Mouse (Mus musculus): ENCODE results near the gene Serinc5. TPM values are rescaled to one million over a fixed set of nuclear protein-coding genes. Genes with fewer than 3 reads are reported as not detected.

Serinc5 gene
- total RNA-seq (2021) = 1 to 10 TPM; 2.5 to 4.2 TPM
- long read RNA-seq, experiment 1, full-length matches to known transcripts = 11 of 13 reads
- long read RNA-seq, experiment 1, partial matches to known transcripts = 0 of 13 reads
- long read RNA-seq, experiment 1, other reads (novel, unspliced or antisense) = 2 of 13 reads
- long read RNA-seq, experiment 2, full-length matches to known transcripts = 6 of 7 reads
- long read RNA-seq, experiment 2, partial matches to known transcripts = 0 of 7 reads
- long read RNA-seq, experiment 2, other reads (novel, unspliced or antisense) = 1 of 7 reads

DNA sequence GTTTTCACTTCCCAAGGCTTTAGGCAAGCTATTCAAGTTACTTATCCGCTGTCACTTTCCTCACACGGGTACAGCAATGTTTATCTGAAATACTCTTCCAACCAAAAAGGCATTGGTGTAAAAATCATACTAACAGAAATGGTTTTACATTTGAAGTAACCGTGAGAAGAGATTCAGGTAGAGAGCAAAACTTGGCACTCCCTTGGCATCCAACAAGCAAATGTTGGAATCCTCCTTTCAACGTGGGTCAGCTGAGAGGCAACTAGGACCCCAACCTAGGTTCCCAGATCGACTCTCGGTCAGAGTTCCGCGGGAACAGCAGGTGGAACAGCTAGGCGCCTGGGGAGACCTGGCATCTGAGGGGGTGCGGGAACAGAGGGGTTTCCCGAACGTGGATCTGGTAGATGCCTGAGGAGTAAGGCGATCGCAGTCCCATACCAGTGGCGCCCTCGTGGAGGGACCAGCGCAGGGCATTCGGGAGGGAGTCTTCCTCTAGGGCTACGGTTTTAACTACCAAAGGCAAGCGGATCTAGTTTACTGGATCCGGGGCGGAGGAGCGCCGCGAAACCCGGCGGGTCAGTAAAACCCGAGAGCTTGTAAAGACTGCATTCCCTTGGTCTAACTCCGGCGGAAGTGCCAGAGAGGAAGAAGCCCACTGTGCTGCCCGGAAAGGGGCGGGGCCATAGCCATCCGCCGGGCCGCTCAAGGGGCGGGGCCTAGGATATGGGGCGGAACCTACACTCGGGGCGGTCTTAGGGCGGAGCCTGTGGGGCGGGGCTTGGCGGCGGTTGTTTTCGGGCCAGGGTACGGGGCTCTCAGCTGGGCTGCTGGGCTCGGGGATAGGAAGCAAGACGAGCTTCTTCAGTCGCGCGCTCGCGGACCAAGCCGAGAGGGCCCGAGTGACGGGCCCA is at the start of gene Serinc5:
TSS of gene Serinc5 (plus strand) at position 781 of the 911 bp plus-strand sequence.
- intact Hi-C loops (cut with DNase I) = loop anchor here (5.0 kb wide), 1 partner anchor 37 kb away; no protein-coding TSS in a partner anchor
- H3K4me3 ChIP-seq = peak within 1 kb of the TSS; percentile 98
- DNase-seq = peak; percentile 97

GRCm38 (mm10) chr13:92576072-92576471 is 34.8 kb upstream of the Serinc5 start, which contains the start of gene Spz1:
Gene Spz1, minus strand, starts transcription at chr13:92576172.
- DNase-seq = no peak
- no peak for TF ChIP-seq CTCF (IDR thresholded peaks at IDR 0.05)
- Histone ChIP-seq H3K4me3 (no peak within 1 kb of the TSS), H3K27ac (no peak within 1 kb of the TSS)
- intact Hi-C loops (cut with DNase I) = no loop called here

More for the DNA sequence above, at the start of gene Serinc5:
- H3K27ac ChIP-seq = peak within 1 kb of the TSS; percentile 96
- peak; percentile 5; the same call in 1 of the 2 replicates for TF ChIP-seq CTCF (IDR thresholded peaks at IDR 0.05)

GRCm38 (mm10) chr13:92576688-92577087 is 34.2 kb upstream of the Serinc5 start:
- H3K27ac ChIP-seq = no peak overlapping the region
- TF ChIP-seq CTCF (IDR thresholded peaks at IDR 0.05) = no peak
- intact Hi-C loops (cut with DNase I) = no loop called here
- no peak for DNase-seq
- no peak overlapping the region for H3K4me3 ChIP-seq

- no peak overlapping the region for H3K27ac ChIP-seq
- TF ChIP-seq CTCF (IDR thresholded peaks at IDR 0.05) = no peak
- no peak overlapping the region for H3K4me3 ChIP-seq
- no peak for DNase-seq
- intact Hi-C loops (cut with DNase I) = no loop called here
Measured at GRCm38 (mm10) chr13:92578210-92578609, 32.7 kb upstream of the Serinc5 start.

DNA sequence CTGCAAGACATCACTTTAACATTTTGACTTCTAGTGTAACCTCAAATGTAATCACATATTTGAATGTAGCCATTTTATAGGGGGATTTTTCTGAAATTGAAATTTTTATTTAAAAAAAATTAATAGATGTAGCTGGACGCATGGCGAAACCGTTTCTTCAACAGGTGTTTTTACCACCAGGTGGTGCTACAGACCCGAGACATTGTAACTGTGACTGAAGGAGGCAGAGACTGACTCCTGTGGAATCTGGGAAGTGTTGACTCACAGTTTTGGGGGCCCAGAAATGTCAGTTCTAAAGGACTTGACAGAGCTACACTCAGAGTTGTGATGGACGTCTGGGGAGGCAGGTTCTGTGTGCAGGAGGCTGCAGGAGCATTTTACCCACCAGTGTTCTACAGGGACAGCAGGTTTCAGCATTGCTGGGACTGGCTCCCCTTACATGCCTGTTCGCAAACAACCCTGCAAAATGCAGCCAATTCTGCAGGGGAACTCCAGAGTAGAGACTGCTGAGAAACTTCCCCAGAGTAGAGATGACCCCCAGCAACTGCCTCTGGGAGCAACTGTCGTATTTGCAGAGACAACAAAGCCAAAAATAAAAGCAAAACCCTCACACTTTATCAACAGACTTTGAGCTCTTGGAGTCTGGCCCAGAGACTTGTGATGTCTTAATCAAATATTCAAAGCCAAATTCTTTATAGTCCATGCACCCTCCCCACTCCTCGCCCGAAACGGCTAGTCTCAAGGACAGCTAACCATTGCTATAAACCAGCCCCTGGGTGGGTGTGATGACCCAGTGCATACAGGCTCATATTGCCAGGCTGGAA is 30.5 kb upstream of the Serinc5 start:
- H3K27ac ChIP-seq = no peak overlapping the region
- DNase-seq = peak; percentile 67
- intact Hi-C loops (cut with DNase I) = loop anchor here (1.0 kb wide), 1 partner anchor 160 kb away; no protein-coding TSS in a partner anchor
- peak; percentile 93; the same call in 1 of the 2 replicates for TF ChIP-seq CTCF (IDR thresholded peaks at IDR 0.05)
- no peak overlapping the region for H3K4me3 ChIP-seq

- no peak overlapping the region for H3K27ac ChIP-seq
Measured at GRCm38 (mm10) chr13:92584094-92584717, 26.7 kb upstream of the Serinc5 start.

DNA sequence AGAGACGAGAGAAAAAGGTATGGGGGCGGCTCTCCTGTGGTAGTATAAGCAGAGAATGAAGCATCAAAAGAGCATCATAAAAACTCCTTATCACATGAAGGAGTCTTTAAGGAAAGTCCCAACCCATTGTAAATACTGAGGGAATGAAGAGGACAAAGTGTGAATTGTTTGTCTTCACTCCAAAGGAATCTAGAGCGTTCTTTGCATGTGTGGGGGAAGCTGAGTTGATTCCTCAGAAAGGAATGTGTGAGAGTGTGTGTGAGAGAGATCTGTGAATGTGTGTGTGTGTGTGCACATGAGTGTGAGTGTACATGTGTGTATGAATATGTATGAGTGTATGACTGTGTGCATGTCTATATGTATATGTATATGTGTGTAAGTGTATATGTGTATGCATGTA is 22.2 kb upstream of the Serinc5 start:
- no peak overlapping the region for H3K4me3 ChIP-seq

More at GRCm38 (mm10) chr13:92584094-92584717, 26.7 kb upstream of the Serinc5 start:
- DNase-seq = no peak
- intact Hi-C loops (cut with DNase I) = no loop called here
- no peak overlapping the region for H3K4me3 ChIP-seq
- no peak for TF ChIP-seq CTCF (IDR thresholded peaks at IDR 0.05)

GRCm38 (mm10) chr13:92589255-92589654 is 21.6 kb upstream of the Serinc5 start:
- no peak for DNase-seq
- intact Hi-C loops (cut with DNase I) = no loop called here

More for the DNA sequence above, 22.2 kb upstream of the Serinc5 start:
- DNase-seq = no peak
- no peak overlapping the region for H3K27ac ChIP-seq
- intact Hi-C loops (cut with DNase I) = no loop called here
- TF ChIP-seq CTCF (IDR thresholded peaks at IDR 0.05) = no peak

GRCm38 (mm10) chr13:92591225-92591624 is 19.7 kb upstream of the Serinc5 start:
- no peak overlapping the region for H3K27ac ChIP-seq
- DNase-seq = no peak
- intact Hi-C loops (cut with DNase I) = no loop called here

More at GRCm38 (mm10) chr13:92589255-92589654, 21.6 kb upstream of the Serinc5 start:
- no peak overlapping the region for H3K27ac ChIP-seq
- no peak overlapping the region for H3K4me3 ChIP-seq
- no peak for TF ChIP-seq CTCF (IDR thresholded peaks at IDR 0.05)

GRCm38 (mm10) chr13:92592268-92592785 is 18.6 kb upstream of the Serinc5 start:
- Histone ChIP-seq H3K4me3 (no peak overlapping the region), H3K27ac (no peak overlapping the region)
- no peak for TF ChIP-seq CTCF (IDR thresholded peaks at IDR 0.05)
- intact Hi-C loops (cut with DNase I) = no loop called here
- no peak for DNase-seq

More at GRCm38 (mm10) chr13:92591225-92591624, 19.7 kb upstream of the Serinc5 start:
- no peak for TF ChIP-seq CTCF (IDR thresholded peaks at IDR 0.05)
- no peak overlapping the region for H3K4me3 ChIP-seq
